Mouse (Mus musculus) A20 (cell line): ENCODE results near the gene Echdc2.
"Not testable (repeated sequence)": the region's sequence is repeated elsewhere in the genome, so short reads cannot be mapped to it uniquely, and the experiment has no call there.

Experiments
- DNase-seq: peaks from one replicate; pipeline ENCODE4 v3.0.0-alpha.2; 2011; ENCODE audit warnings: low read depth, low spot score

The Echdc2 gene

DNA sequence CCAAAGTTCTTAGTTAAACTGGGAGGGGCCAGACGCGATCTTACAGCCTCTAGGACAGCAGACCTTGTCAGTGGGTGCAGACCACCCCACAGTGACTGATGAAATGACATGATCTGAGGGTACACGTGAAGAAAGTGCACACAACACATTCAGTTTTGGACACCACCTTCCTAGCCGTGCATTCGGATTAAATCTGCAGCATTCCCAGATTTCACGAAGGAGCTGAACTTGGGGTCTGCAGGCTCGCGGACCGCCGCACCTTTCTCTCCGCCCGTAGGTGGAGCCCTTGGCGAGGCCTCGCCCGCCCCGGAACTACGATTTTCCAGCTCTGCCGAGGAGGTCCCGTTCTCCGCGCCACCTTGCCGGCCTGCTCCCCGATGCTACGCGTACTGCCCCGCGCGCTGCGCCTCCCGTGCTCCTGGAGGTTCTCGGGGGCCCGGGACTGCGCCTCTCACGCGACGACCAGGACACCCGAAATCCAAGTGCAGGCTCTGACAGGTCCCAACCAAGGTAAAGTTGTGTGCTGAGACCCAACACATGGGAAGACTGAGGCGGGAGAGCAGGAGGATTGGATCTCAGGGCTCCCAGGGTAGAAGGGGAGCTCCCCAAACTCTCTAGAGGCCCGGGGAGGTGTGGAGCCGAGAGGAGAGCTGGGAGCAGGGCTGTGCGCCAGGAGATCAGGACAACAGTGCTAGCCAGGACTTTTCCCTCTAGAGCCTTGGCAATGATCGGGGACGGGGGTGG lies at the start of gene Echdc2:
TSS of gene Echdc2 (plus strand) at position 286 of the 744 bp plus-strand sequence.
- peak; percentile 55 for DNase-seq

GRCm38 (mm10) chr4:108116466-108116865 lies 48.8 kb upstream of the Echdc2 start:
- DNase-seq: no peak

DNA sequence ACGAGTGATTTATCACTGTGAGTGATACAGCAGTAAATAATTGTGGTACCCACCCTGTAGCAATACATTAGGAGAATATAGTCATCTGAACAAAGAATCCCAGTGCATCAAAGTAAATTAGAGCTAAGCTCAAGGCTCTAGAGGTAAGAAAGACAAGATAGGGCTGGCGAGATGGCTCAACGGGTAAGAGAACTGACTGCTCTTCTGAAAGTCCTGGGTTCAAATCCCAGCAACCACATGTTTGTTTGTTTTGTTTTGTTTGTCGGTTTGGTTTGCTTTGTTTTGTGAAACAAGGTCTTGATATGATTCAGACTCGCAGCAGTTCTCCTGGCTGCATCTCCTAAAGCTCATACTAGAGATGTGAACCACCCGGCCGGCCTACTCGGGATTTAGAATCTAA lies 47.7 kb upstream of the Echdc2 start:
- DNase-seq: peak; percentile 59

DNA sequence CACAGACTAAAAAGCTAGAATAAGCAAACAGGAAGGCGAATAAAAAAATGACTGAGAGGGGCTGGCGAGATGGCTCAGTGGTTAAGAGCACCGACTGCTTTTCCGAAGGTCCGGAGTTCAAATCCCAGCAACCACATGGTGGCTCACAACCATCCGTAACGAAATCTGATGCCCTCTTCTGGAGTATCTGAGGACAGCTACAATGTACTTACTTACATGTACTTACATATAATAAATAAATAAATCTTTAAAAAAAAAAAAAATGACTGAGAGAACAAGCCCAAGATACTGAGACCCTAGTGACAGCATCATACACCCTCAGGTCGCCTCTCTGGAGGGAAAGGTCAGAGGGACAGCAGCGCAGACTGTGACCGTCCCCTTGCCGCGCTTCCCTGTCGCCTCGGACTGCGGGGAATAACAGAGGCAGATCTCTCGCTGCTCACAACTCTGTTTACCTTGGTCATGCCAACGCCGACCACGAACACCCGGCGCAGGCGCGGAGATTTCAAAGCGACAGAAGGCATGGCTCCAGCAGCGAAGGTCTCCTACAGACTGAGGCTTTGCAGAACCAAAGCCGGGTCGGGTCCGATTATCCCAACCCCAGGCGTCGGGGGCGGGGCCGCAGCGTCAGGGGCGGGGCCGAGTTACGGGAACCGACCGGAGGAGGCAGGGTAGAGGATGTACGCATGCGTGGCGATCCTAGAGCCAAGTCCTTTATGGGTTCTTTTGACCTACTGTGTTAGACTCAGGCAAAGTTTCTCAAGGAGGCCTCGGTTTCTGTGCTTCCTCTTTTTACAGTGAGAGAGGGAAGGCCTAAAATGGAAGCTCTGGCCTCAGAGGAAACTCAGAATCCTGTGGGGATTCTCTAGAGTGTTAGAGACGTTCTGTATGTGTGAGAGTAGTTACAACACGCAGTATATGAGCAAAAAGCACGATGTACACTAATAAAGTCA lies 47.0 kb upstream of the Echdc2 start:
- peak; percentile 96 for DNase-seq

DNA sequence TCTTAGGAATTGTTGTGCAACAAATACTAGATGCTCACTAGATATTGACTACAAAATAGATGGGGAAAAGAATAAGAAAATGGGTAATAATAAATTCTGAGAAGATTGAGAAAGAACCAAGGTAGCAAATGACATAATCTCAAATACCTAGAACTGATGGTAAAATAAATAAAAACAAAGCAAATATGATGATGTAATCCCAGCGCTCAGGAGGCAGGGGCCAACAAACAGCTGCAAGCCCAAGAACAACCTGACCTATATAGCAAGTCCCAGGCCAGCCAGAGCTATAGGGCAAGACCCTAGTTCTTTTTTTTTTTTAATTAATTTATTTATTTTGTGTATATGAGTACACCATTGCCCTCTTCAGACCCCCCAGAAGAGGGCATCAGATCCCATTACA lies 41.1 kb upstream of the Echdc2 start:
- no peak for DNase-seq

GRCm38 (mm10) chr4:108126260-108126659 lies 39.0 kb upstream of the Echdc2 start:
- DNase-seq: no peak

DNA sequence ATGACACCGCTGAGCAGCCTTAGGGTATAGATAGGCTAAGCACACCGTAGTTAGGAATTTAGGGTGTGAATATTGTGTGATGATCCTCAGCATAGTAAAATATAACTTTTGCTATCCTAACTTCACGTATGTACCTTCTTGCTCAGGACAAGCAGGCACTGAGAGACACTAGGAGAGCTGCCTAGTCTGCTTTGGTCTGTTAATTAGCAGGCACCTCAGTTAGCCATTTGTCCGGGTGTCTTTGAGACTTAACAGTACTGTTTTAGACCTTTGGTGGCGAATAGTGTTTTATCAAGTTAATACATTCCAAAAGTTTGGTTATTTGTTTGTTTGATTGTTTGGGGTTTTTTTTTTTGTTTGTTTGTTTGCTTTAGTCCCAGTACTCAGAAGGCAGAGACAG lies 37.7 kb upstream of the Echdc2 start:
- DNase-seq: no peak

DNA sequence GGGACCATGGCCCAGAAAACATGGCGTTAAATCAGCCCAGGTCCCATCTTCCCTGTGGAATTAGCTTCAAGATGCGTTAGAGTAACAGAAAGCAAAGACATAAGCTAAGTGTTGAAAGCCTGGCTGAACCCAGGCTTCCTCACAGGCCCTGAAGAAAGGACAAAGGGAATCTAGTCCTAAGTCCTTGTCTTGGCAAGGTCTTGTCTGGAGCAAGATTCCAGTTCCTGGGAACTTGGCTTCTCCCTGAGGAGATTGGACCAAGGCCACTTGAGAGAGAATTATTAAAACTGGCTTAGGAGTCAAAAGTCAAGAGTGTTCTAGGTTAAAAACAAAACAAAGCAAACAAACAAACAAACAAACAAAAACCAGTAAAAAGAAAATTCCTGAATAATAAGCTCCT lies 36.9 kb upstream of the Echdc2 start:
- DNase-seq: no peak

- no peak for DNase-seq
These were observed 34.8 kb upstream of the Echdc2 start for GRCm38 (mm10) chr4:108130452-108130851.

DNA sequence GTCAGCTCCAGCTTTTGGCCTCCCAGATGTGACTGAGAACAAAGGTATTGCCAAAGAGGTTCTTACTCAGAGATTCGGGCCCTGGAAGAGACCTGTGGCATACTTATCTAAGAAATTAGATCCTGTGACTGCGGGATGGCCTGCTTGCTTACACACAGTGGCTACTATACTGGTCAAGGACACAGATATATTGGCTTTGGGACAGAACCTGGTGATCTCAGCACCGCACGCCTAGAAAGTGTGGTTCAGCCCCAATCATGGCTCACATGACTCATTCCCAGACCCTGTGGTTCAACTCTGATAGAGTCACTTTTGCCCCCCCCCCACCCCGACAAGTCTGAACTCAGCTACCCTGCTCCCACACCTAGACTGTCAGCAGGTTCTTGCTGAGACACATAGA lies 28.3 kb upstream of the Echdc2 start:
- DNase-seq: no peak

- peak; percentile 42 for DNase-seq
These were observed 22.1 kb upstream of the Echdc2 start for GRCm38 (mm10) chr4:108143178-108143577.

- DNase-seq: no peak
These were observed 21.5 kb upstream of the Echdc2 start for GRCm38 (mm10) chr4:108143778-108144177.

GRCm38 (mm10) chr4:108144880-108145279 lies 20.4 kb upstream of the Echdc2 start, which contains the start of gene Scp2:
Gene Scp2 (minus strand): TSS chr4:108144998.
- no peak for DNase-seq

DNA sequence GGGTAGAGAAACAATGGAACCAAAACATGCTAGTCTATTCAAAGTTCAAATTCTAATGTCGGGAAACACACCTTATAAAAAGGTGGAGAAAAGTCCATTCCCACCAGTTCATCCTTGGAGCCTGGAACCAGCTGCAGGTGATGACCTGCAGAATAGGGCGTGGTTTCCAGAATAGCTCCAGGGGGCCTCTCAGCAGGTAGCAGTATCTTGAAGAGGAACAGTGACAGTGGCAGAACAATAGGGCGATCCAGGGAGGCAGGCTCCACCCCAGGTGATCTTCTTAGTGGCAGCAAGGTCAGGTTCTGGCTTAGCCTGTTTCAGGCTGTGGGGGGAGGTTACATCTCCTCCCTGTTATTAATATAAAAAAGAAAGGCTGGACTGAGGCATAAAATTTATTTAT lies 19.7 kb upstream of the Echdc2 start:
- not testable (repeated sequence) for DNase-seq

GRCm38 (mm10) chr4:108155141-108155540 lies 10.1 kb upstream of the Echdc2 start:
- not testable (repeated sequence) for DNase-seq

DNA sequence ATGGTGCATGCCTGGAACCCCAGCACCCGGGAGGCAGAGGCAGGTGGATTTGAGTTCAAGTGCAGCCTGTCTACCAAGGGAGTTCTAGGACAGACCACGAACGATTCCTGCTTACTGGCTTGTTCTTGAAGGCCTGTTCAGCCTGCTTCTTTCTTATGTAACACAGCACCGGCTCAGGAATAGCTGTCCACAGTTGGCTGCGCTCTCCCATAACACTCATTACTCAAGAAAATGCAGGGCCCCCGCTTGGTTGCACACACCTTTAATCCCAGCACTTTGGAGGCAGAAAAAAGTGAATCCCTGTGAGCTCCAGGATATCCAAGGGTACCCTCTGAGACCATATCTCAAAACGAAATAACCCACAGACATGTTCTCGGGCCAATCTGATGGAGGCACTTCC lies 3.3 kb upstream of the Echdc2 start:
- DNase-seq: no peak

GRCm38 (mm10) chr4:108163291-108163690 lies 1.9 kb upstream of the Echdc2 start:
- DNase-seq: no peak

GRCm38 (mm10) chr4:108166874-108167273 lies 1.6 kb downstream of the Echdc2 start:
- DNase-seq: no peak

DNA sequence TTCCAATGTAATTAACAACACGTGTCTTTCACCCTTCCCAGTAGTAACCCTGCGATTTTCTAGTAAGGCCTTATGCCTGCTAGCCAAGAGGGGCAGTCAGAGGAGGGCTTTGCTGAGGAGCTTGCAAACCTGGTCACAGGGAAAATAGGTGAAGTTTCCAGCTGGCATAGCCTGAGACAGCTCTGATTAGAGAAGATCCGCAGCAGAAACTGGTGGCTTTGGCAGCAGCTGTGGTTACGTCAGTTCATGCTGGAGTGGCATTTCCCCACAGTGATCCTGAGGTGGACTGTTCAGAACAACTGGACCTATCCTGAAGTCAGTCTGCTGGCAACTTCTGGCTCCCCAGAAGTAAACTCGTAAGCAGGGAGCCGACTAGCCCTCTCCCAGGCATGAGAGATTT lies 2.8 kb downstream of the Echdc2 start:
- no peak for DNase-seq

DNA sequence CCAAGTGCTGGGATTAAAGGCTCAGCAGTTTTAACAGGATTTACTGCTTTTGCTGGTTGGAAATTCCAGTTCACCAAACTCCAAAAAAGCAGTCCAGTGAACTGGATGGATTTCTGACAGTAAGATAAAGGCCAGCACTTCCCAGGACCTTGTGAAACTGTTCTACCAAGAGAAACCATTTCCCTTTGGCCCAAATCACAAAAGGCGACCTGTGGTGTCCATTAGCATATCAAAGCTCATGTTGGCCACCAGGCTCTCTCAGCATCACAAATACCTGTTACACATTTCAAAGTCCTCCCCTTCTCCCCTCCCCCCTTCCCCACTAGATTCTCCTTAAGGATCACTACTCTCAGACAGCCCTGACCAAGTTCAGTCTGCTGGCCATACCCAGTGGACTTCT lies 17.0 kb downstream of the Echdc2 start:
- no peak for DNase-seq

GRCm38 (mm10) chr4:108192821-108193323 lies 27.6 kb downstream of the Echdc2 start:
- no peak for DNase-seq

- DNase-seq: no peak
These were observed 31.1 kb downstream of the Echdc2 start for GRCm38 (mm10) chr4:108196277-108196855.
